Mouse (Mus musculus): ENCODE data around the gene Vps11. TPM values are rescaled to one million over a fixed set of nuclear protein-coding genes. Genes with fewer than 3 reads are reported as not detected.
"Not testable (repeated sequence)": the region's sequence is repeated elsewhere in the genome, so short reads cannot be mapped to it uniquely, and the experiment has no call there.

Vps11 gene
- 27.3 and 27.6 TPM in 2 replicates for polyA plus RNA-seq (2014; fragmentation: Nextera tagmentation; extraction: Ambion mirVana)

DNA sequence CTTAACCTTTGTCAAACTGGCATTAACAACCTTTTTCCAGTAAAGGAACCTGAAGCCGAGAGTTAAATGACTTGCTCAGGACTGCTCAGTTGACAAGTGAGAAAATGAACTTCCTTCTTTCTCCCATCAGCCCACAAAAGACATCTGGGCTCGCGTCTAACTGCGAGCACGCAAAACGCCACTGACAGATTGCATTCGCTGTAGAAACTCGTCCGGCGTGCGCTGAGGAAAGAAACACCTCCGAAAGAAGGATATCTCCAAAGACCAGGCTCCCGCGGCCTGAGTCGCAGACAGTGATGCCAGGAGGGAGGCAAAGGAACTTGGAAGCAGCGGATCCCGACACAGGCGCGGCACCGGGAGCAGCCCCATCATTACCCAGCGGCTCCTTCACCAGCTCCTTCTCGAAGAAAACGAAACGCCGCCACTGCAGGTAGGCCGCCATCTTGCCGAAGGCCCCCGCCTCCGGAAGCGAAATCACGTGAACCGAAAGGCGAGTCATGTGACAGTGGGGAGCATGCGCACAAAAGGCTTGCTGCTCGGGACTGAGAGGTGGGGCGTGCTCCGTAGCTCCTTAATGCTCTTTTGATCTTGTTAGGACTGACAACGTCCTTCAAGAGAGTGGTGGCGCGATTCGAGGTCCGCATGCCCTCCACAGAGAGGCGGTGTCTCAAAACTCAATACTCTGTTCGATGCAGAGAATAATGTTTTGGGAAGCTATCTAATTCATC is at the start of gene Vps11:
Gene Vps11 (minus strand): TSS at position 481 of the 728 bp plus-strand sequence.
- no peak within 1 kb of the TSS for H3K27ac ChIP-seq (replicated peaks; ENCODE audit: low read depth, low read length)
- DNase-seq (ENCODE audit: low spot score) (peak; percentile 99), ATAC-seq (replicated peaks; ENCODE audit: insufficient number of reproducible peaks, low FRiP score, low TSS enrichment, low read depth) (peak; percentile 94)
- no peaks in the 10 kb centered on the region for H3K27me3 ChIP-seq (ENCODE audit: control insufficient read depth, insufficient read depth, low read length)
- H3K9me3 ChIP-seq (replicated peaks; ENCODE audit: control insufficient read depth, low read length) = no peaks in the 10 kb centered on the region
- peak within 1 kb of the TSS; percentile 88 for H3K9ac ChIP-seq (replicated peaks; ENCODE audit: low read length)
- H3K36me3 ChIP-seq (replicated peaks; ENCODE audit: control insufficient read depth, insufficient read depth, low read depth, low read length) = peaks cover 5% of the 10 kb centered on the region; the same call in 1 of the 2 replicates
- peak within 1 kb of the TSS; percentile 66 for H3K4me2 ChIP-seq (ENCODE audit: low read depth, low read length)
- WGBS = 1% methylated on average over 44 of the region's 44 CpGs
- H3K4me3 ChIP-seq (ENCODE audit: low read depth, low read length) = peak within 1 kb of the TSS; percentile 87
- H3K4me1 ChIP-seq (ENCODE audit: control insufficient read depth, insufficient read depth, low read length) = no peaks in the 10 kb centered on the region

GRCm38 (mm10) chr9:44410647-44411336 is 49.3 kb upstream of the Vps11 start:
- 88% methylated on average over 2 of the region's 2 CpGs for WGBS
- Histone ChIP-seq H3K27ac (replicated peaks; ENCODE audit: low read depth, low read length) (no peak overlapping the region), H3K9me3 (replicated peaks; ENCODE audit: control insufficient read depth, low read length) (no peaks in the 10 kb centered on the region), H3K4me1 (ENCODE audit: control insufficient read depth, insufficient read depth, low read length) (no peaks in the 10 kb centered on the region), H3K4me2 (ENCODE audit: low read depth, low read length) (no peak overlapping the region), H3K27me3 (ENCODE audit: control insufficient read depth, insufficient read depth, low read length) (no peaks in the 10 kb centered on the region), H3K9ac (replicated peaks; ENCODE audit: low read length) (no peak overlapping the region), H3K4me3 (ENCODE audit: low read depth, low read length) (no peak overlapping the region), H3K36me3 (replicated peaks; ENCODE audit: control insufficient read depth, insufficient read depth, low read depth, low read length) (peaks cover 6% of the 10 kb centered on the region; the same call in 1 of the 2 replicates)
- ATAC-seq (replicated peaks; ENCODE audit: insufficient number of reproducible peaks, low FRiP score, low TSS enrichment, low read depth) = no peak
- DNase-seq (ENCODE audit: low spot score) = no peak

DNA sequence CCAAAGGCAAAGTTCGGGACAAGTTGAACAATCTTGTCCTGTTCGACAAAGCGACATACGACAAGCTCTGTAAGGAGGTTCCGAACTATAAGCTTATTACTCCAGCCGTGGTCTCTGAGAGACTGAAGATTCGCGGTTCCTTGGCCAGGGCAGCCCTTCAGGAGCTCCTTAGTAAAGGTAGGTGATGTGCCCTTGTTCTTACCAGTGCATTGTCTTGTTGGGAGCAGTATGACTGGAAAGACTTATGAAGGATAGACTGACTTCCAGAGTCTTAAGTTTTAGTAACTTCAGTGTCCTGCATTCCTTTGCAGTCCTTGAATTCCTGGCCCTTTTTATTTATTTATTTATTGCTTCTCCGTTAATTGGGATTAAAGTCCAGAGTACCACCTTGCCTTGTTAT is 47.2 kb upstream of the Vps11 start:
- H3K4me1 ChIP-seq (ENCODE audit: control insufficient read depth, insufficient read depth, low read length); H3K9ac ChIP-seq (replicated peaks; ENCODE audit: low read length); H3K9me3 ChIP-seq (replicated peaks; ENCODE audit: control insufficient read depth, low read length); ATAC-seq (replicated peaks; ENCODE audit: insufficient number of reproducible peaks, low FRiP score, low TSS enrichment, low read depth); H3K36me3 ChIP-seq (replicated peaks; ENCODE audit: control insufficient read depth, insufficient read depth, low read depth, low read length); DNase-seq (ENCODE audit: low spot score); H3K27me3 ChIP-seq (ENCODE audit: control insufficient read depth, insufficient read depth, low read length); H3K27ac ChIP-seq (replicated peaks; ENCODE audit: low read depth, low read length): not testable (repeated sequence)
- H3K4me2 ChIP-seq (ENCODE audit: low read depth, low read length) = peak overlapping the region; percentile 57
- 80% methylated on average over 9 of the region's 9 CpGs for WGBS
- H3K4me3 ChIP-seq (ENCODE audit: low read depth, low read length) = peak overlapping the region; percentile 88

DNA sequence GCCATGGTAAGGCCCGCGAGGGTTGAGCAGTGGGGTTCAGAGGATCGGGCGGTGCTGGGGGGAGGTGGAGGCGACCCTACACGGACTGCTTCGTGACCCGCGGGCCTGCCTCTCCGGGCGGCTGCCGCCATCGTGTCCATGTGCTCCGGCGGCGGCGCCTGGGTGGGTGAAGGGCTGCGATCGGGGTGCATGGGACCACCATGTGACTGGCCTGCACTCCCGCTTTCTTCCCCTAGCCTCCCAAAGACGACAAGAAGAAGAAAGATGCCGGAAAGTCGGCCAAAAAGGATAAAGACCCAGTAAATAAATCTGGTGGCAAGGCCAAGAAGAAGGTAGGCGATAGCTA is 46.3 kb upstream of the Vps11 start:
- under 1% methylated on average over 24 of the region's 24 CpGs for WGBS
- peaks cover 6% of the 10 kb centered on the region; the same call in 1 of the 2 replicates for H3K36me3 ChIP-seq (replicated peaks; ENCODE audit: control insufficient read depth, insufficient read depth, low read depth, low read length)
- peak overlapping the region; percentile 89 for H3K9ac ChIP-seq (replicated peaks; ENCODE audit: low read length)
- peak overlapping the region; percentile 88 for H3K4me3 ChIP-seq (ENCODE audit: low read depth, low read length)
- peak overlapping the region; percentile 57 for H3K4me2 ChIP-seq (ENCODE audit: low read depth, low read length)
- H3K27me3 ChIP-seq (ENCODE audit: control insufficient read depth, insufficient read depth, low read length) = no peaks in the 10 kb centered on the region
- H3K4me1 ChIP-seq (ENCODE audit: control insufficient read depth, insufficient read depth, low read length) = no peaks in the 10 kb centered on the region
- no peaks in the 10 kb centered on the region for H3K9me3 ChIP-seq (replicated peaks; ENCODE audit: control insufficient read depth, low read length)
- ATAC-seq (replicated peaks; ENCODE audit: insufficient number of reproducible peaks, low FRiP score, low TSS enrichment, low read depth) (no peak), DNase-seq (ENCODE audit: low spot score) (no peak)
- H3K27ac ChIP-seq (replicated peaks; ENCODE audit: low read depth, low read length) = peak overlapping the region; percentile 82

GRCm38 (mm10) chr9:44406906-44407751 is 45.7 kb upstream of the Vps11 start, which contains the start of the genes Rps25 and Trappc4:
Gene Rps25, plus strand, starts transcription at chr9:44407139.
Gene Trappc4, minus strand, starts transcription at chr9:44407600.
- WGBS = under 1% methylated on average over 51 of the region's 51 CpGs
- H3K9me3 ChIP-seq (replicated peaks; ENCODE audit: control insufficient read depth, low read length) = no peaks in the 10 kb centered on the region
- ATAC-seq (replicated peaks; ENCODE audit: insufficient number of reproducible peaks, low FRiP score, low TSS enrichment, low read depth) (peak; percentile 94), DNase-seq (ENCODE audit: low spot score) (peak; percentile 98)
- peak within 1 kb of the TSS; percentile 88 for H3K4me3 ChIP-seq (ENCODE audit: low read depth, low read length)
- H3K27ac ChIP-seq (replicated peaks; ENCODE audit: low read depth, low read length) = peak within 1 kb of the TSS; percentile 82
- no peaks in the 10 kb centered on the region for H3K27me3 ChIP-seq (ENCODE audit: control insufficient read depth, insufficient read depth, low read length)
- H3K9ac ChIP-seq (replicated peaks; ENCODE audit: low read length) = peak within 1 kb of the TSS; percentile 89
- peak within 1 kb of the TSS; percentile 61 for H3K4me2 ChIP-seq (ENCODE audit: low read depth, low read length)
- H3K4me1 ChIP-seq (ENCODE audit: control insufficient read depth, insufficient read depth, low read length) = no peaks in the 10 kb centered on the region
- peaks cover 6% of the 10 kb centered on the region; the same call in 1 of the 2 replicates for H3K36me3 ChIP-seq (replicated peaks; ENCODE audit: control insufficient read depth, insufficient read depth, low read depth, low read length)

- H3K4me2 ChIP-seq (ENCODE audit: low read depth, low read length) = no peak overlapping the region
- no peak overlapping the region for H3K27ac ChIP-seq (replicated peaks; ENCODE audit: low read depth, low read length)
- no peak for DNase-seq (ENCODE audit: low spot score)
- no peaks in the 10 kb centered on the region for H3K9me3 ChIP-seq (replicated peaks; ENCODE audit: control insufficient read depth, low read length)
- peaks cover 8% of the 10 kb centered on the region; the same call in 1 of the 2 replicates for H3K36me3 ChIP-seq (replicated peaks; ENCODE audit: control insufficient read depth, insufficient read depth, low read depth, low read length)
- H3K4me1 ChIP-seq (ENCODE audit: control insufficient read depth, insufficient read depth, low read length) = no peaks in the 10 kb centered on the region
- H3K4me3 ChIP-seq (ENCODE audit: low read depth, low read length) = no peak overlapping the region
- H3K9ac ChIP-seq (replicated peaks; ENCODE audit: low read length) = no peak overlapping the region
- H3K27me3 ChIP-seq (ENCODE audit: control insufficient read depth, insufficient read depth, low read length) = no peaks in the 10 kb centered on the region
- 79% methylated on average over 3 of the region's 3 CpGs for WGBS
- no peak for ATAC-seq (replicated peaks; ENCODE audit: insufficient number of reproducible peaks, low FRiP score, low TSS enrichment, low read depth)
These were observed 43.5 kb upstream of the Vps11 start for GRCm38 (mm10) chr9:44405011-44405410.

GRCm38 (mm10) chr9:44401081-44401480 is 39.6 kb upstream of the Vps11 start:
- Histone ChIP-seq H3K4me1 (ENCODE audit: control insufficient read depth, insufficient read depth, low read length) (peaks cover 3% of the 10 kb centered on the region; the same call in 1 of the 2 replicates), H3K4me2 (ENCODE audit: low read depth, low read length) (no peak overlapping the region), H3K9me3 (replicated peaks; ENCODE audit: control insufficient read depth, low read length) (no peaks in the 10 kb centered on the region), H3K36me3 (replicated peaks; ENCODE audit: control insufficient read depth, insufficient read depth, low read depth, low read length) (peaks cover 2% of the 10 kb centered on the region; the same call in 1 of the 2 replicates), H3K27ac (replicated peaks; ENCODE audit: low read depth, low read length) (no peak overlapping the region), H3K27me3 (ENCODE audit: control insufficient read depth, insufficient read depth, low read length) (no peaks in the 10 kb centered on the region), H3K4me3 (ENCODE audit: low read depth, low read length) (no peak overlapping the region), H3K9ac (replicated peaks; ENCODE audit: low read length) (no peak overlapping the region)
- 93% methylated on average over 4 of the region's 4 CpGs for WGBS
- ATAC-seq (replicated peaks; ENCODE audit: insufficient number of reproducible peaks, low FRiP score, low TSS enrichment, low read depth) (no peak), DNase-seq (ENCODE audit: low spot score) (no peak)

All from embryonic facial prominence, embryonic 11.5 days (tissue).